Mouse (Mus musculus): ENCODE results near the gene Ctsz.

Ctsz gene

GRCm38 (mm10) chr2:174393383-174393782, 45.5 kb downstream of the Ctsz start:
- DNase-seq (ENCODE audit: extremely low read depth, low read depth) = no peak

GRCm38 (mm10) chr2:174392554-174392953, 46.3 kb downstream of the Ctsz start:
- no peak for DNase-seq (ENCODE audit: extremely low read depth, low read depth)

- no peak for DNase-seq (ENCODE audit: extremely low read depth, low read depth)
Observed at GRCm38 (mm10) chr2:174391936-174392335, 46.9 kb downstream of the Ctsz start.

GRCm38 (mm10) chr2:174381021-174381420, 57.8 kb downstream of the Ctsz start:
- no peak for DNase-seq (ENCODE audit: extremely low read depth, low read depth)
